Comparison of ENCODE assay signal across 8 mouse cellular contexts in genomic region chr9:121374076-121374863, GRCm38 (mm10).
A peak's percentile ranks its signal among the peaks of the same experiment; 100 is the strongest.
DNase-seq lines count a peak whose midpoint lies in the region; ATAC-seq and TF ChIP-seq lines count a peak whose summit lies in the region.

No protein-coding gene starts in this region.

- peaks cover 43% of the 10 kb centered on the region for H3K4me1 ChIP-seq in forebrain, embryonic 16.5 days (replicated peaks; ENCODE audit: control insufficient read depth, insufficient read depth, low read length)
- H3K4me1 ChIP-seq in intestine, postnatal 0 days (replicated peaks; ENCODE audit: control insufficient read depth, insufficient read depth, low read length) = no peaks in the 10 kb centered on the region; the same call in 1 of the 2 replicates

- ATAC-seq in forebrain, embryonic 16.5 days = peak; percentile 42; the same call in 1 of the 2 replicates
- ATAC-seq in intestine, postnatal 0 days = 0 out of 2 replicates have a peak, but pooled peaks have one; percentile 18

- H3K4me2 ChIP-seq in forebrain, embryonic 16.5 days (ENCODE audit: low read length) = no peak overlapping the region
- H3K4me2 ChIP-seq in intestine, postnatal 0 days (replicated peaks; ENCODE audit: low read depth) = no peak overlapping the region

- no peak overlapping the region for H3K4me3 ChIP-seq in forebrain, embryonic 16.5 days (replicated peaks; ENCODE audit: low read length)
- H3K4me3 ChIP-seq in intestine, postnatal 0 days (ENCODE audit: low read depth, low read length) = no peak overlapping the region

- no peaks in the 10 kb centered on the region for H3K9me3 ChIP-seq in forebrain, embryonic 16.5 days (ENCODE audit: control insufficient read depth, low read length)
- H3K9me3 ChIP-seq in intestine, postnatal 0 days (ENCODE audit: control insufficient read depth) = no peaks in the 10 kb centered on the region

- TF ChIP-seq CTCF in intestine, postnatal 0 days (IDR thresholded peaks at IDR 0.05; ENCODE audit: low read depth) = peak; percentile 98

- WGBS in forebrain, embryonic 16.5 days = 28% methylated on average over 9 of the region's 9 CpGs
- 35% methylated on average over 9 of the region's 9 CpGs for WGBS in intestine, postnatal 0 days

- H3K36me3 ChIP-seq in forebrain, embryonic 16.5 days (ENCODE audit: control insufficient read depth, insufficient read depth) = no peaks in the 10 kb centered on the region
- H3K36me3 ChIP-seq in intestine, postnatal 0 days (ENCODE audit: control insufficient read depth, insufficient read depth) = no peaks in the 10 kb centered on the region

- 0 out of 2 replicates have a peak overlapping the region, but pooled peaks have one; percentile 26 for H3K9ac ChIP-seq in forebrain, embryonic 16.5 days (replicated peaks; ENCODE audit: low read depth, low read length)
- no peak overlapping the region for H3K9ac ChIP-seq in intestine, postnatal 0 days (ENCODE audit: low read depth, low read length)

- peak; percentile 84 for DNase-seq in 3T3-L1 (ENCODE audit: low read depth, low spot score)
- peak; percentile 68 for DNase-seq in CD4-positive helper T cell, adult 2 months (ENCODE audit: low read depth, low spot score)
- DNase-seq in c-Kit-positive CD71-positive TER-119-negative erythroid progenitor cells, embryonic 14.5 days (ENCODE audit: low read depth) = peak; percentile 53
- peak; percentile 58 to 76 for DNase-seq in lung, postnatal 4 days
- peak; percentile 46 for DNase-seq in spleen, adult 12 weeks (ENCODE audit: low spot score)
- no peak for DNase-seq in urinary bladder, adult 18-20 months (ENCODE audit: low spot score in 2 of 2)

- no peaks in the 10 kb centered on the region for H3K27me3 ChIP-seq in forebrain, embryonic 16.5 days (replicated peaks; ENCODE audit: control insufficient read depth, insufficient read depth, low read length)
- no peaks in the 10 kb centered on the region for H3K27me3 ChIP-seq in intestine, postnatal 0 days (replicated peaks; ENCODE audit: control insufficient read depth, insufficient read depth, low read length)

- peak overlapping the region; percentile 64 for H3K27ac ChIP-seq in forebrain, embryonic 16.5 days (ENCODE audit: low read length)
- no peak overlapping the region for H3K27ac ChIP-seq in intestine, postnatal 0 days (ENCODE audit: low read depth, low read length)

Comparison
In these comparisons a context has a peak if more than half of its experiments do, and no peak if none do; other contexts are left out.
1. DNase-seq: peak in 3T3-L1 (single experiment), CD4-positive helper T cell, adult 2 months (single experiment), c-Kit-positive CD71-positive TER-119-negative erythroid progenitor cells, embryonic 14.5 days (single experiment), lung, postnatal 4 days (2 of 2) and spleen, adult 12 weeks (single experiment); none in urinary bladder, adult 18-20 months (0 of 2).